Mouse (Mus musculus): ENCODE measurements around the gene Emc8.
A peak's percentile ranks its signal among the peaks of the same experiment; 100 is the strongest.

The Emc8 gene

GRCm38 (mm10) chr8:120685097-120685496 is 16.7 kb upstream of the Emc8 start:
- no peak for DNase-seq (ENCODE audit: low read depth, low spot score)

- DNase-seq (ENCODE audit: low read depth, low spot score) = no peak
Observed at GRCm38 (mm10) chr8:120684082-120684481, 15.7 kb upstream of the Emc8 start.

- DNase-seq (ENCODE audit: low read depth, low spot score) = peak; percentile 68
Observed at GRCm38 (mm10) chr8:120683602-120684001, 15.2 kb upstream of the Emc8 start.

GRCm38 (mm10) chr8:120681113-120681512 is 12.7 kb upstream of the Emc8 start:
- no peak for DNase-seq (ENCODE audit: low read depth, low spot score)

GRCm38 (mm10) chr8:120680405-120680804 is 12.0 kb upstream of the Emc8 start:
- DNase-seq (ENCODE audit: low read depth, low spot score) = peak; percentile 38

- DNase-seq (ENCODE audit: low read depth, low spot score) = no peak
Observed at GRCm38 (mm10) chr8:120679629-120680387, 11.4 kb upstream of the Emc8 start.

GRCm38 (mm10) chr8:120678447-120678846 is 10.1 kb upstream of the Emc8 start:
- DNase-seq (ENCODE audit: low read depth, low spot score) = peak; percentile 86

GRCm38 (mm10) chr8:120675718-120676117 is 7.3 kb upstream of the Emc8 start:
- DNase-seq (ENCODE audit: low read depth, low spot score) = no peak

GRCm38 (mm10) chr8:120673298-120673697 is 4.9 kb upstream of the Emc8 start:
- DNase-seq (ENCODE audit: low read depth, low spot score) = no peak

- no peak for DNase-seq (ENCODE audit: low read depth, low spot score)
Observed at GRCm38 (mm10) chr8:120672626-120673229, 4.4 kb upstream of the Emc8 start.

GRCm38 (mm10) chr8:120671775-120672174 is 3.4 kb upstream of the Emc8 start:
- peak; percentile 17 for DNase-seq (ENCODE audit: low read depth, low spot score)

- DNase-seq (ENCODE audit: low read depth, low spot score) = peak; percentile 93
Observed at GRCm38 (mm10) chr8:120667561-120668373, 606 bp downstream of the Emc8 start, which contains the start of the genes Gm27021 and Cox4i1. TSS of gene Gm27021 (minus strand) at chr8:120668079. TSS of gene Cox4i1 (plus strand) at chr8:120668222.

GRCm38 (mm10) chr8:120666807-120667470 is 1.4 kb downstream of the Emc8 start:
- peak; percentile 49 for DNase-seq (ENCODE audit: low read depth, low spot score)

GRCm38 (mm10) chr8:120665726-120666455 is 2.5 kb downstream of the Emc8 start:
- DNase-seq (ENCODE audit: low read depth, low spot score) = no peak

- DNase-seq (ENCODE audit: low read depth, low spot score) = no peak
Observed at GRCm38 (mm10) chr8:120664566-120664965, 3.8 kb downstream of the Emc8 start.

GRCm38 (mm10) chr8:120657415-120657814 is 11.0 kb downstream of the Emc8 start:
- DNase-seq (ENCODE audit: low read depth, low spot score) = no peak

- no peak for DNase-seq (ENCODE audit: low read depth, low spot score)
Observed at GRCm38 (mm10) chr8:120656322-120657052, 11.9 kb downstream of the Emc8 start.

- DNase-seq (ENCODE audit: low read depth, low spot score) = no peak
Observed at GRCm38 (mm10) chr8:120647532-120647931, 20.8 kb downstream of the Emc8 start, which contains the start of gene 1190005I06Rik. TSS of gene 1190005I06Rik (minus strand) at chr8:120647632.

- DNase-seq (ENCODE audit: low read depth, low spot score) = no peak
Observed at GRCm38 (mm10) chr8:120644663-120645062, 23.7 kb downstream of the Emc8 start.

GRCm38 (mm10) chr8:120642031-120642662 is 26.2 kb downstream of the Emc8 start:
- DNase-seq (ENCODE audit: low read depth, low spot score) = no peak
